Mouse (Mus musculus): ENCODE measurements at regions not wholly inside any gene's neighbourhood (a gene's known extent, or its start where the extent isn't known, plus 50 kb on each side); places are given as distances from the start of the nearest gene placed in this dataset.

DNA sequence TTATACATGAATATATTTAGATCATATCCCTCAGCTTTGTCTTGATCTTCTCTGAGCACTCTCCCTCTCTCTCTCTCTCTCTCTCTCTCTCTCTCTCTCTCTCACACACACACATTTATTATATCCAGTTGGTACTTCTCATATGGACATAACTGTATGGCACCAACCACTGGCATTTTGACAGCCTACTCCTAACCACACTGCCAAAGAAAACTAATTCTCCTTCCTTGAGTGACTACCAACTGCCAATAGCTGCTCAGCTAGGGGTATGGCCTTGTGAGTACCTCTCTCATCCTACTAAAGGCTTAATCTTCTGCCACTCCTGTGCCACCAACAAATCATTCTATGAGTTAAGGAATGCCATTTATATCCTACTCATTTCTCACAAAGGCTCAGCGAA lies 127.2 kb upstream of the Ptchd4 start:
- TF ChIP-seq CTCF (IDR thresholded peaks at IDR 0.05; ENCODE audit: borderline replicate concordance, extremely low read depth, insufficient read depth, insufficient read length) (no peak), POLR2A (IDR thresholded peaks at IDR 0.05; ENCODE audit: borderline replicate concordance, extremely low read depth, insufficient read depth, insufficient read length, poor library complexity, severe bottlenecking) (no peak)
